Mouse (Mus musculus): Measurements from ENCODE around the gene Ppp1r3d. TPM values are rescaled to one million over a fixed set of nuclear protein-coding genes. Genes with fewer than 3 reads are reported as not detected.

Ppp1r3d gene
- 1.1 TPM for polyA plus RNA-seq (2015; fragmentation: Illumina TruSeq; extraction: RNeasy Lipid Tissue Mini Kit (QIAGEN cat#74804); ENCODE audit: insufficient read depth, low read depth, low replicate concordance)

GRCm38 (mm10) chr2:178414261-178415149 is at the start of gene Ppp1r3d, which contains the start of gene Fam217b:
TSS of gene Ppp1r3d (minus strand) at chr2:178414472.
TSS of gene Fam217b (plus strand) at chr2:178414524.

GRCm38 (mm10) chr2:178430231-178430630 is 16.0 kb upstream of the Ppp1r3d start, which contains the start of gene Cdh26:
TSS of gene Cdh26 (plus strand) at chr2:178430531.

DNA sequence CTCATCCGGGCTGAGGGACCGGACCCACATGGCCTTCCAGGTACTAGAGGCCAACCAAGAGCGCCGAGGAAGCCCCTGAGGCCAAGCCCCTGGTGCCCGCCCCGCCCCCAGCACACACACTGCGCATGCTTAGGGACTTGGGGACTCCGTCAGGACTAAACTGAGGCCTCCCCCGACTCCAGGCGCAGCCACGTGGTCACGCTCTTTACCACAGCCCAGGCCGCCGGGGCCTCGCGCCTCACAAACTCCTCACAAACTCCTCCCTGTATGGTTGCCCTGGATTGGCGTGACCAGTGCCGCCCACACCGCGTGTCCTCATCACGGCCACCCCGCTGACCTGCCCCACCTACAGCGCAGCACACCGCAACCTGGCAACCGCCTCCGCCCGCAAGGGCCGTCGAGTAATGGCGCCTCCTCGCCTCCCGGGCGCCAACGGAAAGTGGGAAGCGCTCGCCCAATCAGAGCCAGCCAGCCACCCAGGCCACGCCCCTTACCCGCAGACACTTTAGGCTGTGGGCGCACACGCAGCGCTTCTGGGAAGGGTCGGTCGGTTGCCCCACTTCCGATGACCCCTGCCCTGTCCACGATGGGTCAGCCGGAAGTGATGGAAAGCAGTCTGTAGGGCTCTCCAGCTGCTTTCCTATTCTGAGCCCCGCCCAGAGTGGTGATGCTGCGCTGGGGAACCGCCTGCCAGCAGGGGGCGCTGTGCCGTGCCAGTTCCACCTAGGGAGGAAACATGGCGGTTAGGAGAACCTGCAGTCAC is 7.0 kb downstream of the Ppp1r3d start, which contains the start of gene Sycp2:
Sycp2 (minus strand) TSS at position 633 of the 763 bp plus-strand sequence.

Other genes with a start within 250 kb of the Ppp1r3d start
- gene Sycp2, start 6.8 kb downstream of the Ppp1r3d start, polyA plus RNA-seq (2015; fragmentation: Illumina TruSeq; extraction: RNeasy Lipid Tissue Mini Kit (QIAGEN cat#74804); ENCODE audit: insufficient read depth, low read depth, low replicate concordance) = not detected
- gene Fam217b, start 52 bp upstream of the Ppp1r3d start, polyA plus RNA-seq (2015; fragmentation: Illumina TruSeq; extraction: RNeasy Lipid Tissue Mini Kit (QIAGEN cat#74804); ENCODE audit: insufficient read depth, low read depth, low replicate concordance) = 1.6 TPM
- not detected for gene Cdh26, start 16.1 kb upstream of the Ppp1r3d start, polyA plus RNA-seq (2015; fragmentation: Illumina TruSeq; extraction: RNeasy Lipid Tissue Mini Kit (QIAGEN cat#74804); ENCODE audit: insufficient read depth, low read depth, low replicate concordance)

Data from pancreas, adult 10 weeks (tissue).